ENCODE assay signal across 8 mouse cellular contexts in the genomic region with DNA sequence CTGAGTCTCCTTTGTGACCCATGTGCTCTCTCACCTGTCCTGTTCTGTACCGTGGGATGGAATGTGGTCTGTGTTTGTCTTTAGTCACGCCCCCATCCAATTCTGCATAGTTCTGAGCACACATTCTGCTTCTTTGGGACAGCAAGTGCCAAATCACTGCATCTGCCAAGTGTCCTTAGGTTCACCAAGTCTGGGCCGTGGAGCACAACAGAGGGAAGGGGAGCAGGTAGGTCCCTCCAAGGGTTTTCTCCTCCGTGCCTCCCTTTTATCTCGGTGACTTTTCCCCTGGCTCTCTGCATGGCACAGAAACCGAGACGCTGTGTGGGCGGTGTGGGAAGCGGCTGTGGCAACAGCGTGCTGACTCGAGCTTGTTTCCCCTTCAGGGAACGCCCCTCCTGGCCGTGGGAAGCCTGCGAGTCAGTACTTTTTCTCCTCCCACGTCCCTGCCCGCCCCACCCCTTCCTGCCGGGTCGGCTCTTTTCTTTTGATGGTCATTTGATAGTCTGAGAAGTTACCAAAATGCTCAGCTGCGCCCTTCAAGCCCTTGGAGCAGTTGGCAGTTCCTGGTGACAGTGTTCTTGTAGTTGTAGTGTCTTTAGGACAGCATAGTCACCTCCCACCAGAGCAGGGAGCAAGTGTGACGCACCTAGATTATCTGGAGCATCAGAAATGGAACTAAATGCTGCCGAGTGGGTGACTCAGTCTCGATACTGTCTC. TPM values are rescaled to one million over a fixed set of nuclear protein-coding genes. Genes with fewer than 3 reads are reported as not detected.
DNase-seq lines count a peak whose midpoint lies in the region; ATAC-seq and TF ChIP-seq lines count a peak whose summit lies in the region.

No protein-coding gene starts in this region.

- H3K4me3 ChIP-seq in E14TG2a.4 (replicated peaks; ENCODE audit: low read length): peak overlapping the region; percentile 51
- H3K4me3 ChIP-seq in hindbrain, postnatal 0 days (ENCODE audit: low read length): no peak overlapping the region
- H3K4me3 ChIP-seq in limb, embryonic 11.5 days (ENCODE audit: low read depth, low read length): peak overlapping the region; percentile 14; the same call in 1 of the 2 replicates
- peak overlapping the region; percentile 25 for H3K4me3 ChIP-seq in midbrain, embryonic 10.5 days

- TF ChIP-seq CTCF in E14TG2a.4 (conservative IDR thresholded peaks at IDR 0.05; ENCODE audit: low read length): no peak
- TF ChIP-seq CTCF in hindbrain, postnatal 0 days (IDR thresholded peaks at IDR 0.05; ENCODE audit: low read depth): no peak

- no peak overlapping the region for H3K9ac ChIP-seq in hindbrain, postnatal 0 days (replicated peaks; ENCODE audit: low read length)
- H3K9ac ChIP-seq in limb, embryonic 11.5 days (ENCODE audit: low read length): peak overlapping the region; percentile 19; the same call in 1 of the 2 replicates

- DNase-seq in brain, adult 2 months (ENCODE audit: low read depth, low spot score): peak; percentile 77
- peak; percentile 80 for DNase-seq in gastrocnemius, postnatal 14 days
- no peak for DNase-seq in hindbrain, postnatal 0 days (ENCODE audit: low spot score)
- peak; percentile 47 for DNase-seq in limb, embryonic 11.5 days (ENCODE audit: low spot score)
- no peak for DNase-seq in midbrain, embryonic 10.5 days (ENCODE audit: low spot score)
- DNase-seq in right cerebral cortex, postnatal 25 days: peak; percentile 55
- peak; percentile 58 to 71 for DNase-seq in urinary bladder, postnatal 4 days (ENCODE audit: low spot score in 2 of 2)

- H3K27ac ChIP-seq in hindbrain, postnatal 0 days: no peak overlapping the region
- H3K27ac ChIP-seq in limb, embryonic 11.5 days (replicated peaks; ENCODE audit: low read depth, low read length): no peak overlapping the region
- 0 out of 2 replicates have a peak overlapping the region, but pooled peaks have one; percentile 46 for H3K27ac ChIP-seq in midbrain, embryonic 10.5 days (replicated peaks)

- peak; percentile 44; the same call in 1 of the 2 replicates for ATAC-seq in hindbrain, postnatal 0 days
- no peak for ATAC-seq in limb, embryonic 11.5 days (ENCODE audit: insufficient number of reproducible peaks, low FRiP score, low TSS enrichment, low read depth)

- H3K9me3 ChIP-seq in E14TG2a.4 (ENCODE audit: low read length): no peaks in the 10 kb centered on the region
- no peaks in the 10 kb centered on the region for H3K9me3 ChIP-seq in hindbrain, postnatal 0 days (ENCODE audit: low read length)
- H3K9me3 ChIP-seq in limb, embryonic 11.5 days (ENCODE audit: control insufficient read depth, low read length): no peaks in the 10 kb centered on the region
- H3K9me3 ChIP-seq in midbrain, embryonic 10.5 days (replicated peaks): no peaks in the 10 kb centered on the region

- H3K4me1 ChIP-seq in E14TG2a.4 (replicated peaks; ENCODE audit: low read depth, low read length): peaks cover 50% of the 10 kb centered on the region
- H3K4me1 ChIP-seq in hindbrain, postnatal 0 days (ENCODE audit: insufficient read depth, low read length): no peaks in the 10 kb centered on the region
- H3K4me1 ChIP-seq in limb, embryonic 11.5 days (ENCODE audit: control insufficient read depth, insufficient read depth, low read length): peaks cover 9% of the 10 kb centered on the region; the same call in 1 of the 2 replicates
- peaks cover 16% of the 10 kb centered on the region for H3K4me1 ChIP-seq in midbrain, embryonic 10.5 days

- H3K4me2 ChIP-seq in hindbrain, postnatal 0 days (ENCODE audit: low read depth, low read length): peak overlapping the region; percentile 47
- H3K4me2 ChIP-seq in limb, embryonic 11.5 days (ENCODE audit: low read depth, severe bottlenecking): peak overlapping the region; percentile 39

- H3K27me3 ChIP-seq in E14TG2a.4 (ENCODE audit: insufficient read depth, low read length): no peaks in the 10 kb centered on the region
- no peaks in the 10 kb centered on the region for H3K27me3 ChIP-seq in hindbrain, postnatal 0 days (ENCODE audit: insufficient read depth, low read length)
- no peaks in the 10 kb centered on the region for H3K27me3 ChIP-seq in limb, embryonic 11.5 days (ENCODE audit: control insufficient read depth, insufficient read depth, low read length)
- H3K27me3 ChIP-seq in midbrain, embryonic 10.5 days (ENCODE audit: low read depth, poor library complexity, severe bottlenecking): no peaks in the 10 kb centered on the region

- H3K36me3 ChIP-seq in E14TG2a.4 (ENCODE audit: insufficient read depth, low read length): peaks cover 42% of the 10 kb centered on the region
- no peaks in the 10 kb centered on the region for H3K36me3 ChIP-seq in hindbrain, postnatal 0 days (ENCODE audit: insufficient read depth, low read length)
- H3K36me3 ChIP-seq in limb, embryonic 11.5 days (ENCODE audit: control insufficient read depth, insufficient read depth, low read length): no peaks in the 10 kb centered on the region
- H3K36me3 ChIP-seq in midbrain, embryonic 10.5 days: no peaks in the 10 kb centered on the region

- intact Hi-C loops in gastrocnemius, postnatal 14 days (cut with DNase I; ENCODE audit: low total_unique reads): no loop called here

- WGBS in hindbrain, postnatal 0 days: 19% methylated on average over 22 of the region's 22 CpGs
- WGBS in limb, embryonic 11.5 days: 14% methylated on average over 22 of the region's 22 CpGs
- 28% methylated on average over 22 of the region's 22 CpGs for WGBS in midbrain, embryonic 10.5 days

RNA-seq across cellular contexts. Expression of a gene that starts 21.0 kb away (rescaled TPM):
- total RNA-seq in gastrocnemius, postnatal 14 days (2021): under 1 TPM; 0.16 to 0.22 TPM
- total RNA-seq in hindbrain, postnatal 0 days (2014; rRNA removed): 1.3 and 1.5 TPM in 2 replicates
- 1.2 and 1.4 TPM in 2 replicates for polyA plus RNA-seq in hindbrain, postnatal 0 days (2015; fragmentation: Nextera tagmentation; extraction: Ambion mirVana)
- 1.5 and 1.6 TPM in 2 replicates for polyA plus RNA-seq in limb, embryonic 11.5 days (2014; fragmentation: Nextera tagmentation; extraction: Ambion mirVana)
- 0.49 and 0.53 TPM in 2 replicates for polyA plus RNA-seq in midbrain, embryonic 10.5 days (2016; fragmentation: Nextera tagmentation; extraction: Ambion mirVana)

RNA-seq across cellular contexts. Expression of a gene that starts 58.0 kb away (rescaled TPM):
- total RNA-seq in gastrocnemius, postnatal 14 days (2021): 1 to 10 TPM; 4.4 to 6.1 TPM
- total RNA-seq in hindbrain, postnatal 0 days (2014; rRNA removed): 28.2 and 28.3 TPM in 2 replicates
- polyA plus RNA-seq in hindbrain, postnatal 0 days (2015; fragmentation: Nextera tagmentation; extraction: Ambion mirVana): 18.0 and 20.4 TPM in 2 replicates
- polyA plus RNA-seq in limb, embryonic 11.5 days (2014; fragmentation: Nextera tagmentation; extraction: Ambion mirVana): 10.8 and 12.6 TPM in 2 replicates
- polyA plus RNA-seq in midbrain, embryonic 10.5 days (2016; fragmentation: Nextera tagmentation; extraction: Ambion mirVana): 13.6 and 16.1 TPM in 2 replicates

Comparison
In these comparisons a context has a peak if more than half of its experiments do, and no peak if none do; other contexts are left out.
1. DNase-seq: peak in brain, adult 2 months (single experiment), gastrocnemius, postnatal 14 days (single experiment), limb, embryonic 11.5 days (single experiment), right cerebral cortex, postnatal 25 days (single experiment) and urinary bladder, postnatal 4 days (2 of 2); none in hindbrain, postnatal 0 days (single experiment) and midbrain, embryonic 10.5 days (single experiment).